Mouse (Mus musculus) testis, postnatal 10 days (tissue): ENCODE results near the gene Crygn.

ENCODE experiments used
- DNase-seq: peaks from one replicate; pipeline ENCODE4 v3.0.0; 2021; ENCODE audit warnings: low spot score

The Crygn gene

DNA sequence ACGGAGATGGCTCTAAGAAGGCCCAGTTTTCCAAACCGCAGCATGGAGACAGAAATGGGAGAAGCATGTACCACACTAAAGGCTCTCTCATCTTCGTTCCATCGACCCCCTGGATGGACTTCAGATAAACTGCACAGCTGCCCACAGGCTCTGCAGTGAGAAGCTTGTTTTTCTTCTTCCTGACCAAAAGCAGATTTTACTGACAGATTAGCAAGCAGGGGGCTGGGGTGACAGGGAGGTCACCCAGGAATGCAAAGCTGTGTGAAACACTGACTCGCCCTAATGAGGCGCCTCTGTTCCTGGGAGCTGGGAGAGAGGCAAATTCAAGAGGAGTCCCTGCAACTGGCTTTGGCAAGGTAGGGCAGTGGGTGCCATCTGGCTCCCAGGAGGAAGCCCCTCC is 10.3 kb downstream of the Crygn start:
- no peak for DNase-seq

DNA sequence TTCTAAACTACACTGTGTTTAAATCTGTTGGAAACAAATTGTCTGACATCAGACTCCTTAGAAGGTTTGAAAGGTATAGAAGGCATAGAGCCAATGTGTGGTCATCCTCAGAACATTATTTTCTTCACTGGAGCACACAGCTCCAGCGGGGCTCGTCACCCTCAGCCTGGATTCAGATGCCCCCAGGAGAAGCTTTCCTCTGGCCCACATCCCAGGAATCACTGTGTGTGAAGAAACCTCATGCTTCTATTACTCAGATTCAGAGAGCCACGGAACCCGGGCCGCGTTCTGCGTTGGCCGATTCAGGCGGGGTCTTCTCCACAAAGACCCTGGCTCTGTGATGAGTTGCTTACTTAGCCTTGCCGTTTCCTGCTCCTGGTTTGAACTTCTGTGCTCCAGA is 13.9 kb downstream of the Crygn start:
- DNase-seq = no peak

DNA sequence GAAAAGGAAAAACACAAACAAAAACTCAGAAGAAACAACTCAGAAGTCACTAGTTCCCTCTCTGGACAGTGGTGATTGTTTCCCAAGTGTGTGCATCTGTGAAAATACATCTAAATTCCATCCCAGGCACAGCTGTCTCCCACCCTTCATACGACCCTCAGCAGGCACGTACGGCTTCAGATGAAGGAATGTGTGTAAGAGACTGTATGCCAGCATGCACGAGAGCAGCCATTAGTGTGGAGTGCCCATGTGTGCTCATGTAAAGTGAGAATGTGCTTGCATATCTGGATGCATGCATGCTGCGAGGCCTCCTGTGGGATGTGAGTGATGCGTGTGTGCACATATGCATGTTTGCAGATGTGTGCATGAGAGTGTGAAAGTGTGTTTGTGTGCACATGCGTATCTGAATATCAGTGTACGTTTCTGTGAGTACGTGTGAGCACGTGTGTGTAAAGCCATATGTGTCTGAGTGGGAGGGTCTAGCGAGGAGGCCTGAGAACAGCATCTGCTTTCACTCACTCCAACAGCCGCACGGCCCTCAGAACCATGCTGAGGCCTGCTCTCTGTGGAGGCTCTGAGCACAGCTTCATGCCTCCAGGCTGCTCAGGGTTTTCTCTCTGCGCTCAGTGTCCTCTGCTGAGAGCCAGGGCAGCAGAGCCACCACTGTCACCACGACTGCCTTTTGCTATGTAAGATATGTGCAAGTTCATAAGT is 16.5 kb downstream of the Crygn start:
- DNase-seq = no peak

GRCm38 (mm10) chr5:24739141-24739753 is 18.6 kb downstream of the Crygn start:
- DNase-seq = peak; percentile 81

DNA sequence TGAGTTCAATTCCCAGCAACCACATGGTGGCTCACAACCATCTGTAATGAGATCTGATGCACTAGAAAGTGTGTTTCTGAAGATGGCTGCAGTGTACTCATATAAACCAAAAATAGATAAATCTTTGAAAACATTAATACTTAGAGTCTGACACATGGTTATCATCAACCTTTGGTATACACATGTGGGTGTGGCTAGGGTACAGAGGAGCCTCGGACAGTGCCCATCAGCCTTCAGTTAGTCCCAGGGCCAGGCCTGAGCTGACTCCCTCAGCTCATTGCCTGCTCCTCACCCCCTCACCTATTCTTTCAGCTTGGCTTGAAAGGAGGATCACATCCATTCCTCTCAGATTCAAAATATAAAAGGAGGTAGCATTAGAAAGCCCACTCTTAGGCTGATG is 19.3 kb downstream of the Crygn start:
- DNase-seq = no peak

DNA sequence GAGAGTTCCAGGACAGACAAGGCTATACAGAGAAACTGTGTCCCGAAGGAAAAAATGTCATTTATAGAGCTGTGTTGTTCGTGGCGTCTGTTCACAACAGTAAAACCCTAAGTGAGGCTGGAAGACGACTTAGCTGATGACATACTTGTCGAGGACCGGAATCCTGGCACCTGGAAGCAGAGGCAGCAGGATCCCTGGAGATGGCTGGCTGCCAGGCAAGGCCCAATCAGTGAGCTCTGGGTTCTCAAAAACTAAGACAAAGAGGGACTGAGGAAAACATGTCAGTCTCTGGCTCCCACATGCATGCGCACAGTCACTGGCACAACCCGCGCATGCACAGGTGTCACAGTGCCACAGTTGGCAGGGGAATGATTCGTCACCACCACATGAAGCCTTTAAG is 20.2 kb downstream of the Crygn start:
- no peak for DNase-seq

GRCm38 (mm10) chr5:24733771-24734426 is 23.9 kb downstream of the Crygn start:
- no peak for DNase-seq

GRCm38 (mm10) chr5:24733134-24733533 is 24.7 kb downstream of the Crygn start:
- DNase-seq = peak; percentile 70

- no peak for DNase-seq
These were observed 26.8 kb downstream of the Crygn start for GRCm38 (mm10) chr5:24730986-24731385.

DNA sequence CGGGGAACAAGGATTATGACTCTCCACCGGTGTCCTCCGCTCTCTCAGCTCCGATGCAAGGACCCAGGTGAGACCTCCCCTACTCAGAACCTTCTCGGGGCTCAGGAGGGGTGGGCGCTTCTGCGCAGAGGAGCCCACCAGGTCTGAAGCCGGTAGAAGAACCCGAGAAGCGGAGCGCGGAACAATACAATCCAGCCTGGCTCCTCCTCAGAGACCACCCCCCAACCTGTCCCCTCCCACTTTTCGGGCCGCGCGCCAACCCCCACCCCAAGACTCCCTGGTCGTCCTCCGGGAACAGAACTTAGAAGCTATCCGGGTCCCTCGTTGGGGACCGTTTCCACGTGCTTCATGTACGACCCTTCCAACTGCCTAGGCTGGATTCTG is 27.3 kb downstream of the Crygn start, which contains the start of gene Wdr86:
TSS of gene Wdr86 (minus strand) at position 240 of the 384 bp plus-strand sequence.
- DNase-seq = peak; percentile 67

DNA sequence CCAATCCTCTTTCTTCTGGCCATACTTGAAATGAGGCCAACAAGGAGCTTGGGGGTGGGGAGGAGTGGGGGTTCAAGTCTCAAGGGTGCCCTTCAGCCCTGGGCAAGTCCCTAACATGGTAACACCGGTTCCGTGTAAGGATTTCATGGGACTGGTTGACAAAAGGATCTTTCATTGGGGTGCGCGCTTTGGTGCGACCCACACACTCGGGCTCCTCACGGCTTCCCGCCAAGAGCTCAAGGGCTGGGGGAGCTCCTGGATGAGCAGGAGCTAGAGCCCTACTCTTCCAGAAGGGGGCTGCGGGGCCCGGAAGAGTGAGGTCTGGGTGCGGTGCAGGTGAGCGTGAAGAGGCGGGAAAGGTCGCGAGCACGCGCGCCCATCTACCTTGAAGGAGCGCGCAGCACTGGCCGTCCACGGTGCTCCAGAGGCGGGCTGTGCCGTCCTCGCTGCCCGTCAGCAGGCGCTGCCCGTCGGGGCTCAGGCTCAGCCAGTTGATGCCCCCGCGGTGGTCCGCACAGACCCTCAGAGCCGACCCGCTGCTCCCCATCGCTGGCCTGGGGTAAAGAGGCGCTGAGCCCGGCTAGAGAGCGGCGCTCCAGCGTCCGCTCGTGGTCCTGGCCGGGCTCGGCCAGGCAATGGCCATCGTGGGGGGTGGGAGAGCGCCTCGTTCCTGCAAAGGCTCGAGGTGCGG is 27.9 kb downstream of the Crygn start:
- DNase-seq = no peak

DNA sequence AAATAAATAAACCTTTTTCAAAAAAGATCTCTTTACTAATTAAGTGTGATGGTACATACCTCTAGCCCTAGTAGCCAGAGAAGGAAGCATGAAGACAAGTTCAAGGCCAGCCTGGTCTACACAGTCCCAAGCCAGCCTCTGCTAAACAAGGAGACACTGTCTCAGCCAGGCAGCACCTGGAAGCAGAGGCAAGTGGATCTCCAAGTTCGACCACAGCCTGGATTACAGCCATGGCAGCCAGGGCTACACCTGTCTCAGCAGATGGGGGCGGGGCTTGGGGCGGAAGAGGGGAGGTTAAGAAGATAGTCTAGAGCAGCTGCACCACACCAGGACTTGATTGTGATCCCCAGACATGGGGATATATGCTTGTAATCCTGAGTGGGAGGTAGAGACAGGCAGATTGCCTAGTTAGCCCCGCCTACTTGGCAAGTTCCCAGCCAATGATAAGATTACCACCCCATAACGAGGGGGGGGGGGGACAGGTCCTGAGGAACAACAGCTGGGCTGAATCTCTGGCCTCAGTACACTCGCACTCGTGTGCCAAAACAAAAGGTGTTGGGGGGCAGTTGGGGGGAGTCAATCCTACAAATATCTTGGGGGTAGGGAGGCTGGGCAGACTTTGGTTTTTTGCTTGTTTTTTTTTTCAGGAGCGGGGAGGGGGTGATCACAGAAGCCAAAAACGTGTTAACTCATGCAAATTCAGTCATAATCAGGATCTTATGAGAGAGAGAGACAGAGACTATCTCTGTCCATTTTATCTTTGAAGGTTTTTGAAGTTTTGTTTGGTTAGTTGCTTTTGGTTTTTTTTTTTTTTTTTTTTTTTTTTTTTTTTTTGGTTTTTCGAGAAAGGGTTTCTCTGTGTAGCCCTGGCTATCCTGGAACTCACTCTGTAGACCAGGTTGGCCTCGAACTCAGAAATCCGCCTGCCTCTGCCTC is 30.6 kb downstream of the Crygn start:
- DNase-seq = peak; percentile 80

DNA sequence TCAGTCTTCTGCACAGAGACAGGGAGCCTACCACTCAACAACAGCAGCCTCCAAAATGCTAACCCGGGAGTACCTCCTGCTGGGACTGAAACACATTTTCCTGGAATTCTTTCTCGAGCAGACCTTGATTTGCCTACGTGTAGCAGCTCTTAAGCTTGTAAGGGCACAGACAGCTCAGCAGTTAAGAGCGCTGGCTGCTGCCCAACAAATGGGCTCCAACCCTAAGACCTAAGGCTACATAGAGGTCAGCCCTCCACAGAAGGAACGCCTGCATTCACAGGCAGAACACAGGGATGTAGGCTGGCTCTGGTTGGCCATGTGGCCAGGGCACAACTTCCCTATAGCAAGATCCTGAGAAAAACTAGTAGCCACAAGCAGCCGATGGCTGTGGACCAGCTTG is 31.9 kb downstream of the Crygn start:
- no peak for DNase-seq

- no peak for DNase-seq
These were observed 33.0 kb downstream of the Crygn start for GRCm38 (mm10) chr5:24724805-24725204.

DNA sequence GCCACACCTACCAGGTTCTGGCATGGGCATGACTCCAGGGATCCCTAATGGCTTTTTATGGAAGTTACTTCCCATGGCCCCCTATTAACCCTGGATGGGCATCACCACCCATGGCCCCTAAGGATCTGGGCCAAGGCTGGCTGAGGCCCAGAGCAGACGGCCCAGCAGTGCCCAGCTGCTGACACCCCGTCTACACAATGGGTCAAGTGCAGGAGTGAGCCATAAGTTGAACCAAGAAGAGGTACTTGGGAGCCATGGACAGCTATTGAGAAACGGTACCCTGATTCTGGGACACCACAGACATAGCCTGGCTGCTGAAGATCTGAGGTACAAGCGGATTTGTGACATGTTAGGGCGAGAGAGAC is 33.6 kb downstream of the Crygn start:
- no peak for DNase-seq

- DNase-seq = no peak
These were observed 34.1 kb downstream of the Crygn start for GRCm38 (mm10) chr5:24723527-24724269.

GRCm38 (mm10) chr5:24719852-24720251 is 38.0 kb downstream of the Crygn start:
- DNase-seq = no peak

- no peak for DNase-seq
These were observed 39.7 kb downstream of the Crygn start for GRCm38 (mm10) chr5:24718076-24718475.

DNA sequence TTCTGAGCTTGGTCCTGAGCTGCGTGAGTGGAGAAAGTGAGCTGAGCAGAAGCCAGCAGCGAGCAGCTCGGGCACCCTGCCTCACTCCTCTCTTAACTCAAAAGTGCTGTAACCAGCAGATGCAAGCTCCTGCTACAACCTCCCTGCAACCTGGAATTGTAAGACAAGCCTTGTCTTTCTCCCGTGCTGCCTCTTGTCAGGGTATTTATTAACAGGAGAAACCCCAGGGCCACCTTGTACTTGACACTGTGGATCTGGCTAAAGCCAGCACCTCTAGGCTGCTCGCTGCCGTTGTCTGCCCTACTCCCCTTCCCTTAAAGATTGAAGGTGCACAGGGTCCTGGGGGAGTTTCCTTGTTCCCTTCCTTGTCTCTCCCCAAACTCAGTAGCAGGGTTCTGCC is 43.8 kb downstream of the Crygn start:
- DNase-seq = no peak

- DNase-seq = no peak
These were observed 44.6 kb downstream of the Crygn start for GRCm38 (mm10) chr5:24713199-24713598.

- no peak for DNase-seq
These were observed 46.2 kb downstream of the Crygn start for GRCm38 (mm10) chr5:24711615-24712014.
